Mouse (Mus musculus) telencephalon, adult 2 months (tissue): ENCODE data around the gene Pitpnm2.

Experiments used
- DNase-seq: peaks from one replicate; pipeline ENCODE4 v3.0.0-alpha.2; 2011; ENCODE audit warnings: low read depth, low spot score

Gene Pitpnm2

GRCm38 (mm10) chr5:124202071-124202470, 47.5 kb downstream of the Pitpnm2 start:
- DNase-seq: no peak

- no peak for DNase-seq
Measured at GRCm38 (mm10) chr5:124201564-124201963, 48.0 kb downstream of the Pitpnm2 start.

- no peak for DNase-seq
Measured at GRCm38 (mm10) chr5:124200844-124201243, 48.7 kb downstream of the Pitpnm2 start.

GRCm38 (mm10) chr5:124199168-124199567, 50.4 kb downstream of the Pitpnm2 start:
- no peak for DNase-seq

GRCm38 (mm10) chr5:124198473-124198872, 51.1 kb downstream of the Pitpnm2 start:
- DNase-seq: no peak

GRCm38 (mm10) chr5:124196082-124196481, 53.5 kb downstream of the Pitpnm2 start:
- DNase-seq: no peak

GRCm38 (mm10) chr5:124194386-124195084, 55.0 kb downstream of the Pitpnm2 start:
- DNase-seq: no peak

GRCm38 (mm10) chr5:124193286-124194112, 56.1 kb downstream of the Pitpnm2 start:
- DNase-seq: no peak

- DNase-seq: no peak
Measured at GRCm38 (mm10) chr5:124192726-124193285, 56.8 kb downstream of the Pitpnm2 start.

- no peak for DNase-seq
Measured at GRCm38 (mm10) chr5:124192251-124192710, 57.3 kb downstream of the Pitpnm2 start.

- no peak for DNase-seq
Measured at GRCm38 (mm10) chr5:124190146-124190870, 59.3 kb downstream of the Pitpnm2 start.

- no peak for DNase-seq
Measured at GRCm38 (mm10) chr5:124189572-124189981, 60.0 kb downstream of the Pitpnm2 start.

GRCm38 (mm10) chr5:124187508-124188311, 61.9 kb downstream of the Pitpnm2 start:
- DNase-seq: no peak

- DNase-seq: peak; percentile 83
Measured at GRCm38 (mm10) chr5:124186981-124187507, 62.5 kb downstream of the Pitpnm2 start.

GRCm38 (mm10) chr5:124186465-124186854, 63.1 kb downstream of the Pitpnm2 start:
- DNase-seq: no peak

- no peak for DNase-seq
Measured at GRCm38 (mm10) chr5:124185706-124186464, 63.7 kb downstream of the Pitpnm2 start.

GRCm38 (mm10) chr5:124184898-124185701, 64.5 kb downstream of the Pitpnm2 start:
- DNase-seq: no peak

GRCm38 (mm10) chr5:124184191-124184590, 65.4 kb downstream of the Pitpnm2 start:
- DNase-seq: no peak

GRCm38 (mm10) chr5:124182642-124183041, 66.9 kb downstream of the Pitpnm2 start:
- DNase-seq: no peak
